Mouse (Mus musculus): Measurements from ENCODE around the gene Map4k4. TPM values are rescaled to one million over a fixed set of nuclear protein-coding genes. Genes with fewer than 3 reads are reported as not detected.

The Map4k4 gene
- total RNA-seq, 1 experiment from 2014 or later = 231 TPM

DNA sequence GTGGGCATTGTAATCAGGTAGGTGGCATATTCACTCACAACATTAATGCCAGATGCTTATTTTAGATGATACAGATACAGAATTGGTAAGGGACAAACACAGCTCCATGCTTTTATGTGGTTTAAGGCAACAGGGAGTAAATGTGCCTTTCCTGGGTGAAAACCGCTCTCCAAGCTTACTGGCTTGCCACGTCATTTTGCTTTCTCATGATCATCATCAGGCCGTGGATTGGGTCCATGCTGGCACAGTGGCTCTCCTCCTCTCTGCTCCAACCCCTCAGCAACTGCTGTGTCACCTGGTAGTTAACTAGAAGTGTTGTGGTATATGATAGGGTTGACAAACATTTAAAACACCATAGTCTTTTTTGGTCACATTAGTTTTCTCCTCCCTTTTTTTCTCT, 21.3 kb downstream of the Map4k4 start:
- no peak for ATAC-seq (replicated peaks in 1 of 2; ENCODE audit: insufficient read depth in 1 of 2, low FRiP score in 2 of 2, low TSS enrichment in 1 of 2, low read depth in 1 of 2, poor library complexity in 2 of 2, severe bottlenecking in 2 of 2)

DNA sequence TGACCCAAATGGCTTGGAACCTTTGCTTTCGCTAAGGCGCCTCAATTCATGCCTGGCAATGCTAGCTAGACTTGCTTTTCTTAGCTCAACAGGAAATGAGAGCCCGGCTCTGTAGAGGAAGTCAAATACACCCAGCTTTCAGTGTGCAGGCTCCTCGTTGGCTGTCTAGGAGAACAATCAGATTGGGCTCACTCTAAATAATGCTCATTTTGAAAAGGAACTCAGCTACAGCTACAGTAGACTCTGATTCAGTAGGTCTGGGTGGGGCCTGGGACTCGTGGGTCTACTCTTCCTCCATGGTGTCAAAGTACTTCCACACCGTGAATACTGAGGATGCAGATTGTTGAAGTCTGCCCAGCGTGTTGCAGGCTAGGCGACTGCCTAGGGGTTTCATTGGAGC, 22.0 kb downstream of the Map4k4 start:
- ATAC-seq (replicated peaks in 1 of 2; ENCODE audit: insufficient read depth in 1 of 2, low FRiP score in 2 of 2, low TSS enrichment in 1 of 2, low read depth in 1 of 2, poor library complexity in 2 of 2, severe bottlenecking in 2 of 2) = peak; percentile 61 to 73

DNA sequence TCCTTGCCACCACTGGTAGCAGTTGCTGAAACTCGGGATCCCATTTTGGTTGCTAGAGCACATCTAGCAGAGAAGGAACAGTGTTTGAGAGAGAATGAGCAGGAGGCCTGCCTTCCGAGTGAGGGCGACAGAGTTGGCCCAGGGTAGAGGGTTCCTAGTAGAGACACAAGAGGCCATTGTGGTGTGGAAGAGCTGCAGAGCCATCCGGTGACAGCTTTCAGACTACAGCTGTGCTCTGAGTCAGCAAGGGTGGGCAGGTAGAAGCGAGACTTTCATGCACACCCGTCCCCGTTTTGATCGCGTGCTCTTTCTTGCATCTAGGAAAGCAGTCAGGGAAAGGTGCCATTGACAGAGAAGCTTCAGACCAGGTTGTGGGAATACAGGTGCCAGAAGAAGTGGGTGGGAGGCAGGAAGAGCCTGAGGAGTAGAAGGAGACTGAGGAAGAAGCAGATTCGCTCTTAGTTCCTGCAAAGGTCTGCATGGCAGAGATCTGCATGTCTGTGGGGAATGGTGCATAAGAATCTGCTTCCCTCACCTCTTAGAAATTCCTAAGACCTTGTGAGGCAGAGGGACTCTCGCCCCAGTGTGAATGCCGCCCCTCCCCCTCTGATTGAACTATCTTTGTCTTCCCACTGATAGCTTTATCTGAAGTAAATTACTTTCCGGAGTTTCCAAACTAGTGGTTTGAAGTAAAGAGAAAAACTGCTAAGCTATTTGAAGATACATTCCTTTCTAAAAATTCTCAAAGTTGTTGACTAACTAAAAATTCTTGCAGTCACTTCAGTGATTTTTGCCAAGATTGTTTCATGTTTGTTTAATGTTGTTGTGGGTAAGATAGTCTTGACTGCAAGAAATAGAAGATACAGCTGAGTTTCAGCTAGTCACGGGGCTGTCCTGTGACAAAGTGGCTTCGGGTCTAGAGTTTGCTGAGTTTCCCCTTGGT, 23.0 kb downstream of the Map4k4 start:
- ATAC-seq (replicated peaks in 1 of 2; ENCODE audit: insufficient read depth in 1 of 2, low FRiP score in 2 of 2, low TSS enrichment in 1 of 2, low read depth in 1 of 2, poor library complexity in 2 of 2, severe bottlenecking in 2 of 2) = no peak; a peak in 1 of 4 replicates

DNA sequence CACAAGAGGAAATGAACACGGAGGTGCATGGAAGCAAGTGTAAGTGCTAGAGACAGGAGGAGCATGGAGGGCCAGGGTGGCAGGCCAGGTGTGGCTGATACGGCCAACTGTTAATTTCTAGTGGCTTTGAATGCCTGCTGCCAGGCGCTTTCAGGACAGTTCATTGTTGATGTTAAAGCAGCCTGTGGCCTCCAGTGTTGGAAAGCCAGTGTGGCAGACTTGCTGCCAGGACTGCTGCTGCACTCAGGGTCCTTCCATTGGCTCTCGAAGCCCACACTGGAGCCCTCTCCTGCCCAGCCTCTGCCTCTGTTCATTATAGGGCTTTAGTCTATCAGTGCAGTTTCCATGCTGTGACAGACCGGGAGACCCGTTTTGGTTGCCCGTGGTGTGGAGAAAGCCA, 30.3 kb downstream of the Map4k4 start:
- ATAC-seq (replicated peaks in 1 of 2; ENCODE audit: insufficient read depth in 1 of 2, low FRiP score in 2 of 2, low TSS enrichment in 1 of 2, low read depth in 1 of 2, poor library complexity in 2 of 2, severe bottlenecking in 2 of 2) = no peak

DNA sequence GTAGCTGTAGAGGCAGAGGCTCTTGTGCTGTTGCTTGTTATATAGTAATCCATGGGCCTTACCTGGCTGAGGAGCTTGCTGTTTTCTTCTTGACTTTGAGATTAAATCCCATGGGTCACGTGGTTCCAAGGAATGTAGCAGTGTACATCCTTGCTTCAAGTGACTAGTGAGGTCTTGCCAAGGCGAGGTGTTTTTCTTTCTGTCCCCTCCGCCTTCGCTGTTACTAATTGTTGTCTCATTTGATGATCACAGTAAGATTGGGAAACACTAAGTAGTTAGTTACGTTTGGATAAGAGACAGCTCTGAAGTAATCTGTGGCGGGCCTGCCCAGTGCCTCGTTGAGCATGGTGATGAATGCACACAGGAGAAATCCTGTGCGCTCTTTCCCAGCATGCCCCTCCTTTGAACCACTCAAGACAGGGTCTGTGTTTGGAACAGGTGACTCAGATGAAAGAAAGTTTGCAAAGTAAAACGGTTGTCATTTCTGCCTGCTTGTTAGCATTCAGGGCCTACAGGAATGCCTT, 31.6 kb downstream of the Map4k4 start:
- ATAC-seq (replicated peaks in 1 of 2; ENCODE audit: insufficient read depth in 1 of 2, low FRiP score in 2 of 2, low TSS enrichment in 1 of 2, low read depth in 1 of 2, poor library complexity in 2 of 2, severe bottlenecking in 2 of 2) = no peak

DNA sequence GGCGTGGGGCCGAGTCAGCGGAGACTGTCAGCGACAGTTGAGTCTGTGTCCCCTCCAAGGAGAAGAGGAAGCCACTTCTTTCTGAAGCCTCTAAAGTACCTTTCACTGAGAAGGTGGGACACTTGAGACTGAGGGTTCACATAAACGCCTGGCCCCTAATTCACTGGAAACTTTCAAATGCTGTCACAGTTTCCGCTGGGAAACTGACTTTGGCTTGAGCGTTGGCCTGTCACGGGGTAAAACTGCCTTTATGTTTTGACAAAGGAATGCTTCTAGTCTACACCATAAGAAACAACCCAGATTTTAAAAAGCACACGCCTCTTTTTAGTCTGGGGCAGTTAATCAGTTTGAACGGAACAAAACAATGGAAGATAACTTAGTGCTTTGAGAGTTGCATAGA, 32.2 kb downstream of the Map4k4 start:
- no peak for ATAC-seq (replicated peaks in 1 of 2; ENCODE audit: insufficient read depth in 1 of 2, low FRiP score in 2 of 2, low TSS enrichment in 1 of 2, low read depth in 1 of 2, poor library complexity in 2 of 2, severe bottlenecking in 2 of 2)

DNA sequence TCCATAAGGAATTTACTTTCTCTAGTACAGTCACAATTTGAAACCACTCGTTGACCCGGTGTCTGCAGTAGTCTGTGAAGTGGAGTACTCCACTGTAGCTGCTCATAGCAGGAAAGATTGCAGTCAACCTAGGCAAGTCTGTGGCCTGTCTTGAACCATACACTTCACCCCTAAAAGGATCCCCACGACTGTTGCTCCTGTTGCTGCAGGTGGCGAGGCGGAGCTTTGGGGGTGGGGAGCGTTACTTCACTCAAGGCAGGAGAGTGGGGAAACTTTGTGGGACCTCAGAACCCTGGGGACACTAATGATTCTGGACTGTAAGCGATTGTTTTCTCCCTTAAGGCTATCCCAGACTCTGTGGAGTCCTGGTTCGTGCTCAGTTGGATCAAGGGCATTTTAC, 34.2 kb downstream of the Map4k4 start:
- ATAC-seq (replicated peaks in 1 of 2; ENCODE audit: insufficient read depth in 1 of 2, low FRiP score in 2 of 2, low TSS enrichment in 1 of 2, low read depth in 1 of 2, poor library complexity in 2 of 2, severe bottlenecking in 2 of 2) = no peak

DNA sequence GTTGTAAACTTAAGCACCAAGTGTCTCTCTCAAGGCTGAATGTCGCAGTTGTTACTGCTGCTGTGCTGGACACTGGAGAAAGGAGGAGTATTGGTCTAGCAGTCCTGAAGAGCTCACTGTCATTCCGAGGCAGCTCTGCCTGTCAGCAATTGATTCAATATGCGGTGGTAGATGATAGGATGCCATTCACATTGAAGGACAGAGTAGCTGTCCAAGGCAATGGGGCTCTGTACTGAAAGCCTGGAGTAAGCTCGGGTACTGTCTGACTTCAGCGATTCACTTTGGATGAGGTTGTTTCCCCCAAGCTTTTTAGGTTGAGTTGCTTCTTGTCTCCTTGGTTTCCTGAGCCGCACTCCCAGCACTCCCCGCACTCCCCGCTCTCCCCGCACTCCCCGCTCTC, 34.9 kb downstream of the Map4k4 start:
- ATAC-seq (replicated peaks in 1 of 2; ENCODE audit: insufficient read depth in 1 of 2, low FRiP score in 2 of 2, low TSS enrichment in 1 of 2, low read depth in 1 of 2, poor library complexity in 2 of 2, severe bottlenecking in 2 of 2) = no peak

DNA sequence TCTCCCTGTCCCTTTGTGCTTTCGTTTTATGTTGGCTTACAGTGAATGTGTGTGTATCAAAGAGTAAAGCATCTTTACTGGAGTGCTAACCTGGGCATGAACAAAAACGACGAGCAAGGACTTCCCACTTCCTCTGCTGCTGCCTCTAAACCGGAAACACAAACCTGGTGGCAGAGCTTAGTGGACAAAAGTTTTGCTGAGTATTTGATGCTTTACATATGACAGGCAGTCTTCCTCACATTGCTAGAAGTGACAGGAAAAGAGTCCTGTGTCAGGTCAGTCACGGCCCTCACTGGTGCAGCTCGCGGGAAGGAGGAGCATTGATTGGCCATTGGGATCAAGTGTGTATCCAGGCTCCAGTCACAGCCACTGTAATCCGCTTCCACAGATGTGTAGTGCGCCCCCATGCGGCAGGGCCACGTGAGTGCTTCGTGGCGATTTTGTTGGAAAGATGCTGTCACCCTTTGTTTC, 35.7 kb downstream of the Map4k4 start:
- peak; percentile 83 to 91 for ATAC-seq (replicated peaks in 1 of 2; ENCODE audit: insufficient read depth in 1 of 2, low FRiP score in 2 of 2, low TSS enrichment in 1 of 2, low read depth in 1 of 2, poor library complexity in 2 of 2, severe bottlenecking in 2 of 2)

DNA sequence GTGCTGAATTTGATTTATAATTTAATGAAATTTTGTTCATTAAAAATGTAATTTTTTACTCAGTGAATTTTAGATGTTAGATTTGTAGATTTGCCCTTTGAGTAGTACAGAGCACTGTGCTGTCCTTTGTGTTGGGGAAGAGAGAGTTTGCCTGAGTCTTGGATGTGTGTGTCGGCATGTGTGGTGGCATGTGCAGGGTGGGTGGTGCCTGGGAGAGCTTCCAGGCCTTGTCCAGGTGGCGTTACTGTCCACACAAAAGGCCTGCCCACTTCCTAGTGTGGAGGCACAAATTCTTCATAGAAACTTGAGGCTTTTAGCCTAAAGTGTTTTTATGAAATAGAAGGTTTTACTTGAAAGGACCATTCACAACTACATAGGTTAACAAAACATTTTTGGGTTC, 36.2 kb downstream of the Map4k4 start:
- ATAC-seq (replicated peaks in 1 of 2; ENCODE audit: insufficient read depth in 1 of 2, low FRiP score in 2 of 2, low TSS enrichment in 1 of 2, low read depth in 1 of 2, poor library complexity in 2 of 2, severe bottlenecking in 2 of 2) = no peak

DNA sequence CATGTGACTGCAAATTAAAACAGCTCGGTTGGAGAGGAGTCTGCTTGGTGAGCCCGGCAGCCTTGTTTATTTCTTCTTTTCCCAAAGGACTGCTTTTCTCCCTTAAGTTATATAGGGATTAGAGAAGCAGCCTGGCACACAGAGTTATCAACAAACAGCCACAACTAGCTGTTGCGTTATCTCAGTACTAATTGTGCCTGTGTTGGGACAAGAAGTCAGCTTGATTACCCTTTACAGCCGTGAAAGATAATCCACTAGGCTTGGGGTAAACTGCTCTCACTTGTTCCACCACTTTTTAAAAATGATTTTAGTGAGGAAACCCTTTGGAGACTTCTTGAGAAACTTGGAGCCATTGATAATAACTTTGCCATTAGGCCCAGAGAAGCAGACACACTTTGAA, 36.9 kb downstream of the Map4k4 start:
- no peak for ATAC-seq (replicated peaks in 1 of 2; ENCODE audit: insufficient read depth in 1 of 2, low FRiP score in 2 of 2, low TSS enrichment in 1 of 2, low read depth in 1 of 2, poor library complexity in 2 of 2, severe bottlenecking in 2 of 2)

DNA sequence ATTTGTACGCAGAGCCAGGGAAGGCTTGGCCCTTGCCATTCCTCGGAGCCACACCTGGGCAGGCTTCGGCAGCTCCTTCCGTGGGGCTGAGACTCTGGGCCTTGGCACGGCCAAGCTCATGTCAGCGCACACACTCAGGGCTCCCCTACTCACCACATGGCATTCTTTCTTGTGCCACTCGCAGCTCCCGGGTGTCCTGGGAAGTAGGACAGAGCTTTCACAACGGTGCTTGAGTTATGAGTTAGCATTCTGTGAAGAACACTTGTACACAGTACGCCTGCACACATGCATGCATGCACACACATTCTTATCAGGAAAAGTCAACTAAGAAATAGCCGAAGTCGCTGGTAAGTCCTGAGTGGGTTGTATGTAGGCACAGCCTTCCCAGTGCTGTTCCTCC, 38.7 kb downstream of the Map4k4 start:
- ATAC-seq (replicated peaks in 1 of 2; ENCODE audit: insufficient read depth in 1 of 2, low FRiP score in 2 of 2, low TSS enrichment in 1 of 2, low read depth in 1 of 2, poor library complexity in 2 of 2, severe bottlenecking in 2 of 2) = no peak

DNA sequence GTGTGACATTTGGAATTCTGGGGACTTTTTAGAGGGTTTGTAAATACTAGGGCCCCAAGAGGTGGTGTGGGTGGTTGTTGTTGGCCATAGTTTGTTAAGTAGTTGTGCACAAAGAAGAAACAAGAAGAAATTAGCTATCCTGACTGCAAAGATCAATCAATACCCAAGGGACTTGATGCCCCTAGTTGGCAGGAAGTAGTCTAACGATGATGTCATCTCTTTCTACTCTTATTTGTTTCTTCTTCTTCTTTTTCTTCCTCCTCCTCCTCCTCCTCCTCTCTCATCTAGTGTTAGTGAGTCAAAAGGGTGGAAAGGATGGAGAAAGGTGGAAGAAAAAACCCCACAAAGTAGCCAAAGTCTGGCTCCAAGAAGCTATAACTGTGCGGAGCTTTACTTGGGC, 39.6 kb downstream of the Map4k4 start:
- ATAC-seq (replicated peaks in 1 of 2; ENCODE audit: insufficient read depth in 1 of 2, low FRiP score in 2 of 2, low TSS enrichment in 1 of 2, low read depth in 1 of 2, poor library complexity in 2 of 2, severe bottlenecking in 2 of 2) = no peak

DNA sequence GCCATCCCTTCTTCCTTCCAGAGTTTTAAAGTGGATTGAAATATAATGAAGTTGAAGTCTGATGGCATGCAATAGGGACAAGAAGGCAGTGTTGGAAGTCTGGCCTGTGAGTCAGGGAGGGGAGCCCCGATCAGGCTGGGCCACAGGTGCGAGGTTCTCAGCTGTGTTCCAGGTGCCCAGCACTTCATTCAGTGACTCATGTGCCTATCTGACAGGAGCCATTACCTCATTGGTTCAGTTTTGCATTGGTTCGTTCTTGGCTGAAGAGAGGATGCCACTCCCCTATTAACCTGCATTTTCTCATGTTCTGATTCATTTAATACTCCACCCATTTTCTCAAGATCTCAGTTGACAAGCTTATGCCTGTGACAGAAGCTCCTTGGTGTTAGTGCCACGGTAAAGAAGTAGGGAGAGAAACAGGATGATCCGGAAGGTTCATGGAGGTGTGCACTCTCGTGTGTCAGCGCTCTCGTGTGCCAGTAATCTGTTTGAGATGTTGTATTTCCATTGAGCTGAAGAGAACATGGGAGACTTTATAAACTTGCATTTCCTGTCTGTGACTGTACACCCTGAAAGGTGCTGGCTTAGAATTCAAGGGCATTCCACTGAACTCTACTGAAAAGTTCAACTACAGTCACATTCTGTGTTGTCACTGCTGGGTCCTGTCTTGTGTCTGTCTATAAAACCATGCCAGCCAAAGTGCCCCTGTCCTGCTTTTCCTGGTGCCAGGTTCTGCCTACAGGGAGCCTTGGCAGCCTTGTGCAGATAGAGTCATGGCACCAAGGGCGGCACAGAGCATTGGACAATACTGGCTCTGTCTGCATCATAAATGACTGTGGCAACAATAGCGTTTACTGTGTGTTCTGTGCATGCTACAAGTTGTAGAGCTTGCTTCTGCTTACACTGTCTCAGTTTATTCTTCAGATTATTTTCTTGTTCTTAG, 40.8 kb downstream of the Map4k4 start:
- ATAC-seq (replicated peaks in 1 of 2; ENCODE audit: insufficient read depth in 1 of 2, low FRiP score in 2 of 2, low TSS enrichment in 1 of 2, low read depth in 1 of 2, poor library complexity in 2 of 2, severe bottlenecking in 2 of 2) = no peak

DNA sequence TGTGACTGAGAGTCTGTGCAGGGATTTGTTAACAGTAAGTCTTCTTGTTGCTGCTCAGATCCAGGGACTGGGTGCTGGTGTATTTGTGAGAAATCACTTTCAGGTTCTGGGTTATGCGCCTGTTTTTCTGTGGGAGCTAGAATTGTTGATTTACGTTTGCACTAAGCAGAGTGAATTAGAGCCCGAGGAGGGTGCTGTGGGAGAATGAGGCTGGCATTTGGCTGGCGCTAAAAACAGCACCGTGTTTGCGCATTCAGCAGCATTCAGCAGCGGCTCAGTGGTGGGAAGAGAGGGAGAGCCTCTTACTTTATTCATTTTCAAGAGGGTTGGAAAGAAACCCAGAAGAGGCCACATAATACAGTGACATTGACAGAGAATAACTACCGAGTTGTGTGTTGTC, 42.2 kb downstream of the Map4k4 start:
- ATAC-seq (replicated peaks in 1 of 2; ENCODE audit: insufficient read depth in 1 of 2, low FRiP score in 2 of 2, low TSS enrichment in 1 of 2, low read depth in 1 of 2, poor library complexity in 2 of 2, severe bottlenecking in 2 of 2) = no peak

DNA sequence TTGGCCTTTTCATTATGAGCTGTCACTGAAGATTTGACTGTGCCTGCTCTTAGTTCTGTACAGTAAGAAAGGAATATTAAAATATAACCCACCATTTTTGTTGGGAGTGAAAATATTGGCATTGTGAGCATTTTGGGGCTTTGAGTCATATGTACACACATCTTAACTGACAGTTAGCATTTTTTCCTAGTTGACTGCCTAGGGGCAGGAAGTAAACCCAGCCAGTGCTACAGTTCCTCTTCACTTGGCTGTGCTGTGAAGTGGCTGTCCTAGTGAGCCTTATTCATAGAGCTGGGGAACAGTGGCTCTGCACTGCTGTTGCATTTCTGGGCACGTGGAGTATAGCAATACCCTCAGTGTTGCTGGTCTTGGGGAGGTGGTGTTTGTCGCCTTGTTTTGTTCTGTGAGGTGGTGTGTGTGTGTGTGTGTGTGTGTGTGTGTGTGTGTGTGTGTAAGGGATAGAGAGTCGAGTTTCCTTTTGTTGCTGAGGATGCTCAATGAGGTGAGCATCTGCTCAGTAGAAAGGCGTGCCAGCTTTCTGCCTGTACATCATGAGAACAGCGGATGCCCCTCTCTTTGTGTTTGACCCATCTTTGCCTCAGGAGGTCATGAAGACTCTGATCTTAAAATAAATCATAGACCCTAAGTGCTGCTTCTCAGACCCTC, 43.7 kb downstream of the Map4k4 start:
- peak; percentile 62 to 74 for ATAC-seq (replicated peaks in 1 of 2; ENCODE audit: insufficient read depth in 1 of 2, low FRiP score in 2 of 2, low TSS enrichment in 1 of 2, low read depth in 1 of 2, poor library complexity in 2 of 2, severe bottlenecking in 2 of 2)

DNA sequence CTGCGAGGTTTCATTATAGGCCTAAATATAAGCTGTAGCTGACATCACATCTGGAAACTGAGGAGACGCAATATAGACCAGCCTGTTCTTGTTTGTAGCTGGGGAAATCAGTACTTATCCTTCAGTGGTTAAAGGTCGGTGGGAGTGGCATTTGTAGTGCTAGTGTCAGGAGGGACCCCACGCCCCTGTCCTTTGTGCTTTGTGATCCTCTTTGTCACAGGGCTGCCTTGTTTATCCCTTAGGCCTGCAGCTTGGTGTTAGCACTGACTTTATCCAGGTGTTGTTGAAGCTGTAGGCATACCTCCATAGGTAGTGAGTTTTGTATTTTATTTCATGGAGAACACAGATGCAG, 44.2 kb downstream of the Map4k4 start:
- ATAC-seq (replicated peaks in 1 of 2; ENCODE audit: insufficient read depth in 1 of 2, low FRiP score in 2 of 2, low TSS enrichment in 1 of 2, low read depth in 1 of 2, poor library complexity in 2 of 2, severe bottlenecking in 2 of 2) = no peak
